Mouse (Mus musculus): Measurements from ENCODE around the gene Zbtb11.

Gene Zbtb11

DNA sequence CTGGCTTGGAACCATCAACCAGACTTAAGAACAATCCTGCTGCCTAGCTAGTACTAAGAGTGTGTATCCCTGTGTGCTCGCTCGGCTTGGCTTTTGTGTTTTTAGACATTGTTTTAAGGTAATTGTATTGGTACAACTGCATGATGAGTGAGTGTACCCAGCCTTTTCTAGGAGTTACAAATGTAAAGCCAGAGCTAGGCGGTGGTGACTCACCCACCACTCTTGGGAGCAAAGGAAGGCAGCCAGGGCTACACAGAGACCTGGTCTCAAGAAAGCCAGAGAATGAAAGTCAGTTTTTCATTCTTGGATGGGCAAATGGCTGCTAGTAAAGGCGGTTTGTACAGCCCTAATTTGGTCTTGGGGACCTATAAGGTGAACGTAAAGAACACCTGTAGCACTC is 3.3 kb upstream of the Zbtb11 start:
- no peak for DNase-seq (ENCODE audit: low spot score in 2 of 2)

GRCm38 (mm10) chr16:55971735-55972615 is 1.7 kb upstream of the Zbtb11 start:
- DNase-seq (ENCODE audit: low spot score in 2 of 2) = no peak

DNA sequence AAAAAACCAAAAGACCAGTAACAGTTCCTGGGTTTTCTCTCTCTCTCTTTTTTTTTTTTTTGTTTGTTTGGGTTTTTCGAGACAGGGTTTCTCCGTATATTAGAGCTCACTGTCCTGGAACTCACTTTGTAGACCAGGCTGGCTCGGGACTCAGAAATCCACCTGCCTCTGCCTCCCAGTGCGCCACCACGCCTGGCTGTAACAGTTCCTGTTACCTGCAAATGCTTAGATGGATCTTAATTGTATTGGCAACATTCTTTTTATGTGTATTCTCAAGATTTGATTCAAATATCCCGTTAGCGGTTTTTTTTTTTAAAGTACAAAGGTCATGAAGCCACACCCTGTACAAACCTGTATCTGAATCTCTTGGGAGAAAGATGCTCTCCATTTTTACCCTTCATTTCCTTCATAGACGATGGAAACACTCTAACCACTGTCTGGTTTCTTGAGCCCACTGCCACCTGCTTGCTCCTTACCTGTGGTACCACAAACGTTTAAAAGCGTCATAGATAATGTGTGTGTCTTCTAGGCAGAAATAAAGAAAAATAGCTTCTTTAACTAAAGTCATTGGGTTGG is 969 bp upstream of the Zbtb11 start:
- no peak for DNase-seq (ENCODE audit: low spot score in 2 of 2)

DNA sequence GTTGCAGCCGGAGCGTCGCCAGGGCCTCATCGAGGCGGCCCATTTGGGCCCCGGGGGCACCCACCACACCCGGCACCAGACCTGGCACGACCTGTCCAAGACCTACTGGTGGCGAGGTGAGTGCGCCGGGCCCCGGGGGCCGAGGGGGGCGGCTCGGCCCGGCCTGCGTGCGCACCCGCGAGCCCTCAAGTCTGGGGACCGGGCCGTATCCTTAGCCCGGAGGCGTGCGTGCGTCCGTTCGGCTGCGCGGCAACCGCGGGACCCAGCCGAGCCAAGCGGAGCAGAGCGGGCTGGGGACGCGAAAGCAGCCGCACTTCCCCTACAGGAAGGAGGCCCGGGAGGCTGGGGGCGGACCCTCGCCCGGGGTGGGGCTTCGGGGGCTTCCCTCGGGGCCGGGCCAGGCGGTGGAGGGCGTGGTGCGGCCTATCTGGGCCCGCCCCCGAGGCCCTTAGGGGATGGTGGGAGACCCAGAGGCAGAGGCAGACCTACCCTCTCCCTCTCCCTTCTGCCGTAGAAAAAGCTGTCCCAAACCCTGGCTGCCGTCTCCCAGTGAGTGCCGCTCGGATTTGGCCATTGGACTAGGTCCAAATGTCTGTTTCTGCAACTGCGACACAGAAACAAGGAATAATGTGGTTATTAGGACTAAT is 696 bp downstream of the Zbtb11 start:
- peak; percentile 83 to 90 for DNase-seq (ENCODE audit: low spot score in 2 of 2)

GRCm38 (mm10) chr16:55974903-55975285 is 1.2 kb downstream of the Zbtb11 start:
- peak in 1 of 2 experiments; percentile 38 for DNase-seq (ENCODE audit: low spot score in 2 of 2)

DNA sequence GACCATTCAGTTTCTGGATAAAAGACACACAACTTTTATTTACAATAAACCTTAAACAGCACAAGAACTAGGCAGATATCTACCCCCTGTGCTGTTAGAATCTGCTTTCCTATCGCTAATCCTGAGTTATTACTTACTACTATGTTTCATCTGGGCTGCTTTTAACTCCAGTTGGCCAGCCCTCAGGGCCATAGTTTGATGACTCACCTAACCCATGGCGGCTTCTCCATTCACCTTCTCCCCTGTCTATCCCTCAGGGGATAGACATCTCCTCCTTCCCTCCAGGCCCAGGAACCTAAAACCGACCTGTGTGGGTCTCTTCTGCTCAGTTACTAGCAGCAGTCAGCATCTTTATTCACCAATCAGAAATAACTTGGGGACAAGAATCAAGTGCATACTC is 12.3 kb downstream of the Zbtb11 start:
- DNase-seq (ENCODE audit: low spot score in 2 of 2) = no peak

DNA sequence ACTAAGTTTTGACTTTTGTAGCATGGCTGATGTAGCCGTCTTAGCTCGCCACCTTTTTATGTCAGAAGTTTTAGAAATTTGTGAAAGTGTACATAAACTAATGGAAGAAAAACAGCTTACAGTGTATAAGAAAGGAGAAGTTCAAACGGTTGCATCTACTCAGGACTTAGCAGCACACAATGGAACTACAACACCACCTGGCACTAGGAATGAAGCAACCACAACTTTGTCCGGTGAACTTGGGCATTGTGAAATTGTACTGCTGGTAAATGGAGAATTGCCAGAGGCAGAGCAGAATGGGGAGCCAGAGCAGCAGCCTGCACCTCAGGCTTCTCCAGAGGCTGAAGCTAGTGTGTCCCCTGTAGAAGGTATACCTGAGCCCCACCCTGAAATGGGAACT is 16.6 kb downstream of the Zbtb11 start:
- DNase-seq (ENCODE audit: low spot score in 2 of 2) = no peak

GRCm38 (mm10) chr16:55994235-55994634 is 20.6 kb downstream of the Zbtb11 start:
- no peak for DNase-seq (ENCODE audit: low spot score in 2 of 2)

- no peak for DNase-seq (ENCODE audit: low spot score in 2 of 2)
Measured at GRCm38 (mm10) chr16:56006798-56007197, 33.1 kb downstream of the Zbtb11 start.

DNA sequence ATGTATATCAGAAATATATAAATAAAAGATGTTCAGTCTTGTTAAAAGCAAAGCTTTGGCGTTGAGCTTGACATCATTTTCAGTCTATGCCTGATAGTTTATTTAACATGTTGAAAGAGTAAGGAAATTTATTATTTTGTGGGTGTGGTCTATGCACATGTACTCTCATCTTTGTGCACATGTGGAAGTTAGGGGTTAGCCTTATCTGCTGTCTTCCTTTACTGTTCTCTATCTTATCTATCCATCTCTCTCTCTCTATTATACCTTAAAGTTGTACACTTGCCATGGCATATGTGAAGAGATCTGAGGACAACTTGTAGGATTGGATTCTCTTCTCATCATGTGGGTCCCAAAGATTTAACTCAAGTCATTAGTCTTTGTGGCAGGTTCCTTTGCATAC is 35.2 kb downstream of the Zbtb11 start:
- DNase-seq (ENCODE audit: low spot score in 2 of 2) = no peak

GRCm38 (mm10) chr16:56012789-56013743 is 39.4 kb downstream of the Zbtb11 start:
- no peak for DNase-seq (ENCODE audit: low spot score in 2 of 2)

- no peak for DNase-seq (ENCODE audit: low spot score in 2 of 2)
Measured at GRCm38 (mm10) chr16:56014076-56014475, 40.4 kb downstream of the Zbtb11 start.

DNA sequence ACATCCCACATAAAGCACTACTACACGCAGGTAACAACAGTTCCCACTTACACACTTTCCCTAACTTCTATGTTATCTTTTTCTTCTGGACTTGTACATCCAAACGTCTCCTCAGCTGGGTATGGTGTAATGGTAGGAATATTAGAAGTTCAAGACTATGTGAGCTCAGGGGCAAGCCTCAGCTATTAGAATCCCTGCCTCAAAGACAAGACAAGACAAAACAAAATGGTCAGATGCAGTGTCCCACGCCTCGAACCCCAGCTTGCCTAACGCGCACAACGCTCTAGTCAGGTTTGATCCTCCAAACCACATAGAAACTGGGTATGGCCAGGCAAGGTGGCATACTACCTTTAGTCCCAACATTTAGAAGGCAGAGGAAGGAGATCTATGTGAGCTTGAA is 46.0 kb downstream of the Zbtb11 start:
- no peak for DNase-seq (ENCODE audit: low spot score in 2 of 2)

DNA sequence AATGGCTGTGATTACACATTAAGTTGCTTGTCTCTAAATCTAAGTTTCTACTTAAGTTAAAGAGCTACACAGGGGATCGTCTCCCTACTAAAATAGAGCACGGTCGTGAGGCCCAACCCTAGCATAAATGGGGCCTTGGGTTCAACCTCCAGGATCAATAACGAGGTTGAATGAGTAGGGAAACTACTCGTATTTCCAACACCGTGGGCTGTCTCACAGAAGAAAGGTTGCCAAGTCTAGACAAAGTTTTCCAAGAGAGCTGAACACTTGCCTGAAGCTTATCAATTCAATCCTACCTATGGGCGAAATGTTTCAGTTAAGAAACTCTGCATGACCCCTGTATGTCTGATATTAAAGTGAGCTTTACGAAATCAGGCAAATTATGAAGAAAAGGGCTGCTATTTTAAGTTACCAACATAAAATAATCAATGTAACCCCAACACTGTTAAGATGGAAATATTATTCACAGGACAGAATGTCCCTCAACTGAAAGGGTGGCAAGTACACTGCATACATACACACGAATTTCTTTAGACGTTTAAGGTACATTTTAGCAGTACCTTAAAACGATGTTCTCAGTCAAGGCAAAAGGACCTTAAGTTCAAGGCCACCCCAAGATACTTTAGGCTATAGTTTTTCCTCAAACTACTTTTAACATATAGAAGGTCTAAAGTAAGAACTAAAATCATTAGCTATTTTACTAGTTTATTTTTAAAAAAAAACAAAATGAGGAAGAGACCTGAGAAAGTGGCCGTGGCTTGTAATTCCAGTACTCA is 54.4 kb downstream of the Zbtb11 start:
- no peak for DNase-seq (ENCODE audit: low spot score in 2 of 2)

- DNase-seq (ENCODE audit: low spot score in 2 of 2) = no peak
Measured at GRCm38 (mm10) chr16:56028722-56029551, 55.3 kb downstream of the Zbtb11 start.

GRCm38 (mm10) chr16:56029661-56030082 is 56.0 kb downstream of the Zbtb11 start, which contains the start of gene Pcnp:
Gene Pcnp (minus strand): TSS chr16:56029739.
- DNase-seq (ENCODE audit: low spot score in 2 of 2) = peak; percentile 96 to 98

DNA sequence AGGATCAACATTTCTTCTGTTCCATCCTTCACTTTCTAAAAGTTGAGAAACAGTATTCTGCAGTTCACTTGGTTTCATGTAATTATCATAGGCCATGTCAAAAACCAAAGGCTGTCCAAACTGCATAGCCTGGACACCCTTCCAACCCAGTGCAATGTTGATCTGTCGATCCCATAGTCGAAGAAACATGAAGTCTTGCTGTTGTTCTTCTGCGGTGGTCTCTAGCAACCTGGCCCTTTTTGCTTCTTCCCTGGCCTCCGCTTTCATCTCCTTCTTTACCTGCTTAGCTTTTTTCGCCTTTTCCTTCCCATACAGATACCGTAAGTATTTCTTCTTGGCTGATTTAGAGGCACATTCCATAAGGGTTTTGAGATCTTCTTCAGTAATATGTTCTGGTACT is 60.9 kb downstream of the Zbtb11 start:
- no peak for DNase-seq (ENCODE audit: low spot score in 2 of 2)

DNA sequence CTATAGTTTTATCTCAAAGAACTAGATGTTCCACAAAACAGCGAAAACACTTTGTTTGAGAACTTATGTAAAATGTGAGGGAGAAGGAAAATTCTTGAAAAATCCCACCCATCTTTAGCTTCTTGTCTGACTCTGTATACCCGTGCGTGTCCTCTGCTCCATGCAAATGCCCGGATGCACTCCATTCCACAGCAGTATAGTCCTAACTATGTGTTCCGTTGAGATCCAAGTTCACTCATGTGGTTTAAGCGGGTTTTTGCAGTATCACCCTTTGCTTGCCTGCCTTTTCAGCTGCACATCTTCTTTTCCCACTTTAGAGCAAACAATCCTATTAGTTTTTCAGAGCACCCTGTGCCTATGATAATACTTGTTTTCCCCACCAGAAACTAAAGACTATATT is 62.8 kb downstream of the Zbtb11 start:
- no peak for DNase-seq (ENCODE audit: low spot score in 2 of 2)

GRCm38 (mm10) chr16:56037138-56038010 is 63.7 kb downstream of the Zbtb11 start, which contains the start of gene Trmt10c:
Gene Trmt10c (minus strand): TSS chr16:56037819.
- peak; percentile 91 to 97 for DNase-seq (ENCODE audit: low spot score in 2 of 2)
